Mouse (Mus musculus) left cerebral cortex, postnatal 4 days (tissue): Measurements from ENCODE around the gene Syt9. TPM values are rescaled to one million over a fixed set of nuclear protein-coding genes. Genes with fewer than 3 reads are reported as not detected.

ENCODE experiments used
- DNase-seq: peaks from one replicate; pipeline ENCODE4 v3.0.0-alpha.2; 2022
- intact Hi-C: fragments of 180-260 bp; cut with DNase I; formaldehyde crosslinking; loops from one replicate; pipeline ENCODE4 v1.15.1; 2025
- total RNA-seq, 2 experiments: library from RNA; stranded (reverse); gene quantifications; 2 replicates each; pipeline ENCODE4 v1.2.3; 2021

The Syt9 gene
- total RNA-seq, result 10 to 100 TPM; 19.1 to 20.6 TPM

- intact Hi-C loops, result no loop called here
- DNase-seq, result peak; percentile 49
Observed at GRCm38 (mm10) chr7:107370232-107371125, at the start of gene Syt9. Syt9 (plus strand) TSS chr7:107370728.

GRCm38 (mm10) chr7:107339013-107339412, 31.5 kb upstream of the Syt9 start:
- intact Hi-C loops, result no loop called here
- DNase-seq, result no peak

GRCm38 (mm10) chr7:107339560-107340057, 30.9 kb upstream of the Syt9 start:
- no peak for DNase-seq
- intact Hi-C loops, result no loop called here

- no peak for DNase-seq
- intact Hi-C loops, result no loop called here
Observed at GRCm38 (mm10) chr7:107340221-107340620, 30.3 kb upstream of the Syt9 start.

GRCm38 (mm10) chr7:107341519-107342190, 28.9 kb upstream of the Syt9 start:
- no peak for DNase-seq
- intact Hi-C loops, result no loop called here

- no peak for DNase-seq
Observed at GRCm38 (mm10) chr7:107349201-107349600, 21.3 kb upstream of the Syt9 start.

GRCm38 (mm10) chr7:107362153-107362552, 8.4 kb upstream of the Syt9 start:
- intact Hi-C loops, result no loop called here
- DNase-seq, result no peak

More at GRCm38 (mm10) chr7:107349201-107349600, 21.3 kb upstream of the Syt9 start:
- intact Hi-C loops, result no loop called here

GRCm38 (mm10) chr7:107362634-107363033, 7.9 kb upstream of the Syt9 start:
- no peak for DNase-seq
- intact Hi-C loops, result no loop called here

GRCm38 (mm10) chr7:107371126-107371920, 795 bp downstream of the Syt9 start:
- intact Hi-C loops, result no loop called here
- peak; percentile 26 for DNase-seq

- intact Hi-C loops, result no loop called here
- no peak for DNase-seq
Observed at GRCm38 (mm10) chr7:107380562-107380961, 10.0 kb downstream of the Syt9 start.

GRCm38 (mm10) chr7:107389604-107390003, 19.1 kb downstream of the Syt9 start:
- no peak for DNase-seq
- intact Hi-C loops, result no loop called here

GRCm38 (mm10) chr7:107392749-107393148, 22.2 kb downstream of the Syt9 start:
- intact Hi-C loops, result no loop called here

GRCm38 (mm10) chr7:107400061-107400799, 29.7 kb downstream of the Syt9 start:
- intact Hi-C loops, result no loop called here
- DNase-seq, result peak; percentile 94

More at GRCm38 (mm10) chr7:107392749-107393148, 22.2 kb downstream of the Syt9 start:
- DNase-seq, result no peak

GRCm38 (mm10) chr7:107403261-107403660, 32.7 kb downstream of the Syt9 start:
- DNase-seq, result no peak
- intact Hi-C loops, result no loop called here

GRCm38 (mm10) chr7:107414928-107415327, 44.4 kb downstream of the Syt9 start:
- no peak for DNase-seq

GRCm38 (mm10) chr7:107417043-107417850, 46.7 kb downstream of the Syt9 start:
- no peak for DNase-seq
- intact Hi-C loops, result no loop called here

More at GRCm38 (mm10) chr7:107414928-107415327, 44.4 kb downstream of the Syt9 start:
- intact Hi-C loops, result no loop called here

GRCm38 (mm10) chr7:107437381-107437780, 66.9 kb downstream of the Syt9 start:
- intact Hi-C loops, result no loop called here

GRCm38 (mm10) chr7:107444579-107444978, 74.1 kb downstream of the Syt9 start:
- no peak for DNase-seq
- intact Hi-C loops, result no loop called here

More at GRCm38 (mm10) chr7:107437381-107437780, 66.9 kb downstream of the Syt9 start:
- DNase-seq, result no peak

- intact Hi-C loops, result no loop called here
- DNase-seq, result no peak
Observed at GRCm38 (mm10) chr7:107454660-107455059, 84.1 kb downstream of the Syt9 start.
